Mouse (Mus musculus) spleen, adult 2 months (tissue): ENCODE results near the gene Phykpl.

Source experiments
- CTCF ChIP-seq: fragments of 200-500 bp; IDR thresholded peaks from 2 replicates; pipeline ENCODE4 v1.5.1; 2011; ENCODE audit warnings: mild to moderate bottlenecking, inconsistent platforms; ENCODE audit not compliant: insufficient read depth, insufficient read length, insufficient replicate concordance; ENCODE audit errors: extremely low read depth
- POLR2A ChIP-seq: fragments of 200-500 bp; IDR thresholded peaks from 2 replicates; pipeline ENCODE4 v1.6.1; 2011; ENCODE audit warnings: low read depth, low read length, inconsistent platforms

DNA sequence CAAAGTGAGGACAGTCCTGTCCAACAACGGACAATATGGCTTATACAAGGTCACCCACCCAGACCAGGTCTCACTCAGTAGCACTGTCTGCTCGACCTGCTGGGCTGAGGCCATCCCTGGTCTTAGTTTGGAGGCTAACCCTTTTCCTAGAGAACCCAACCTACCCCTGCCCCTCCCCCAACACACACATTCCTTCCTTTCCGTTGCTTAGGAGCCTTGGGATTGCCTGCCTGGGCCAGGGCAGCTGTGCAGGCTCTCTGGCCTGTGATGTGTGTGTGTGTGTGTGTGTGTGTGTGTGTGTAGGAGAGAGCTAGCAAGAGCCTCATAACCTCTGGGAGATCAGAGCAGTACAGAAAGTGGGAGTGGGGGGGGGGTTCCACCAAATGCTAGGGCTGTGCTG is 64.0 kb downstream of the Phykpl start:
- TF ChIP-seq CTCF, result no peak
- TF ChIP-seq POLR2A, result no peak
